Mouse (Mus musculus) C2C12 (cell line): ENCODE results near the gene Mrps14. TPM values are rescaled to one million over a fixed set of nuclear protein-coding genes. Genes with fewer than 3 reads are reported as not detected.

ENCODE experiments used
- H3K27me3 ChIP-seq: one replicate; pipeline ENCODE4 v1.6.1; 2011; ENCODE audit not compliant: control insufficient read depth, insufficient read depth, insufficient read length
- H3K36me3 ChIP-seq: one replicate; pipeline ENCODE4 v1.6.1; 2011; ENCODE audit not compliant: control insufficient read depth, insufficient read depth
- H3K4me3 ChIP-seq: one replicate; pipeline ENCODE4 v1.5.1; 2011; ENCODE audit warnings: mild to moderate bottlenecking, control low read depth; ENCODE audit not compliant: poor library complexity, insufficient read depth, severe bottlenecking
- H3K79me2 ChIP-seq: one replicate; pipeline ENCODE4 v1.6.1; 2011; ENCODE audit not compliant: control insufficient read depth, insufficient read depth
- H3K79me3 ChIP-seq: one replicate; pipeline ENCODE4 v1.6.1; 2011; ENCODE audit warnings: low read depth, control low read depth
- H3ac ChIP-seq: one replicate; pipeline ENCODE3; 2011; ENCODE audit warnings: low read depth; ENCODE audit not compliant: control insufficient read depth, insufficient read length
- CEBPB ChIP-seq: IDR thresholded peaks from one replicate; pipeline ENCODE4 v1.6.1; 2011; ENCODE audit warnings: low read depth, mild to moderate bottlenecking, control low read depth, moderate library complexity
- CTCF ChIP-seq: IDR thresholded peaks from one replicate; pipeline ENCODE4 v1.5.1; 2011; ENCODE audit not compliant: control insufficient read depth, insufficient read depth, insufficient read length
- FOSL1 ChIP-seq: IDR thresholded peaks from one replicate; pipeline ENCODE4 v1.8.0; 2011; ENCODE audit warnings: mild to moderate bottlenecking, low read length; ENCODE audit not compliant: poor library complexity, insufficient read depth, severe bottlenecking
- MAX ChIP-seq: IDR thresholded peaks from one replicate; pipeline ENCODE4 v1.6.1; 2011; ENCODE audit warnings: mild to moderate bottlenecking, control low read depth
- MYOD1 ChIP-seq: IDR thresholded peaks from one replicate; pipeline ENCODE4 v1.6.1; 2011; ENCODE audit warnings: low read depth; ENCODE audit not compliant: control insufficient read depth, insufficient read length
- MYOG ChIP-seq: IDR thresholded peaks from one replicate; pipeline ENCODE4 v1.6.1; 2011; ENCODE audit not compliant: control insufficient read depth, insufficient read length; ENCODE audit errors: extremely low read depth
- USF1 ChIP-seq: IDR thresholded peaks from one replicate; pipeline ENCODE4 v1.6.1; 2011; ENCODE audit warnings: low read depth, mild to moderate bottlenecking, control low read depth, moderate library complexity
- polyA plus RNA-seq: library from polyadenylated mRNA; unstranded; fragments of >200 nt; fragmentation: generic; extraction: Trizol; gene quantifications from one replicate; pipeline ENCODE4 v1.2.1, GENCODE M21; 2012; ENCODE audit warnings: missing spikeins

Mrps14 gene
- polyA plus RNA-seq, 1 experiment: 63.5 TPM

- Histone ChIP-seq H3K79me3 (no peaks in the 10 kb centered on the region), H3K36me3 (no peaks in the 10 kb centered on the region), H3ac (no peak overlapping the region), H3K27me3 (peaks cover 11% of the 10 kb centered on the region), H3K79me2 (no peaks in the 10 kb centered on the region), H3K4me3 (no peak overlapping the region)
- no peak for TF ChIP-seq MYOD1
- no peak for TF ChIP-seq USF1
- no peak for TF ChIP-seq MYOG
- TF ChIP-seq MAX: no peak
- TF ChIP-seq CTCF: no peak
- TF ChIP-seq FOSL1: no peak
- TF ChIP-seq CEBPB: no peak
These were observed 36.8 kb upstream of the Mrps14 start for GRCm38 (mm10) chr1:160158190-160158589.

- Histone ChIP-seq H3ac (no peak overlapping the region), H3K27me3 (peaks cover 9% of the 10 kb centered on the region), H3K4me3 (no peak overlapping the region), H3K36me3 (no peaks in the 10 kb centered on the region), H3K79me3 (no peaks in the 10 kb centered on the region), H3K79me2 (no peaks in the 10 kb centered on the region)
- TF ChIP-seq CEBPB (no peak), MYOG (no peak), FOSL1 (no peak)
These were observed 28.4 kb upstream of the Mrps14 start for GRCm38 (mm10) chr1:160166600-160166999.

- Histone ChIP-seq H3K27me3 (no peaks in the 10 kb centered on the region), H3K79me3 (no peaks in the 10 kb centered on the region), H3K79me2 (no peaks in the 10 kb centered on the region), H3K36me3 (no peaks in the 10 kb centered on the region), H3ac (no peak overlapping the region), H3K4me3 (no peak overlapping the region)
- TF ChIP-seq CEBPB (no peak), CTCF (no peak), MYOD1 (no peak), MAX (no peak), FOSL1 (no peak)
These were observed 18.1 kb upstream of the Mrps14 start for GRCm38 (mm10) chr1:160176903-160177302.

GRCm38 (mm10) chr1:160181216-160181615 lies 13.8 kb upstream of the Mrps14 start:
- no peaks in the 10 kb centered on the region for H3K79me3 ChIP-seq
- no peaks in the 10 kb centered on the region for H3K36me3 ChIP-seq
- no peak overlapping the region for H3ac ChIP-seq
- H3K27me3 ChIP-seq: no peaks in the 10 kb centered on the region
- H3K79me2 ChIP-seq: no peaks in the 10 kb centered on the region
- H3K4me3 ChIP-seq: no peak overlapping the region
- TF ChIP-seq MYOD1 (no peak), MYOG (no peak), FOSL1 (no peak)

- TF ChIP-seq CEBPB (no peak), FOSL1 (no peak), MYOD1 (no peak), CTCF (peak; percentile 4), MAX (no peak), USF1 (no peak), MYOG (no peak)
- H3K4me3 ChIP-seq: no peak overlapping the region
These were observed 10.5 kb upstream of the Mrps14 start for GRCm38 (mm10) chr1:160184506-160184905.

GRCm38 (mm10) chr1:160195337-160195663 lies 285 bp downstream of the Mrps14 start:
- Histone ChIP-seq H3K79me3 (peaks cover 19% of the 10 kb centered on the region), H3ac (peak overlapping the region; percentile 93), H3K36me3 (peaks cover 35% of the 10 kb centered on the region), H3K27me3 (no peaks in the 10 kb centered on the region), H3K79me2 (peaks cover 21% of the 10 kb centered on the region), H3K4me3 (peak overlapping the region; percentile 97)
- TF ChIP-seq CEBPB (no peak), MYOD1 (no peak), USF1 (no peak)

More at GRCm38 (mm10) chr1:160184506-160184905, 10.5 kb upstream of the Mrps14 start:
- no peaks in the 10 kb centered on the region for H3K27me3 ChIP-seq
- H3K79me2 ChIP-seq: no peaks in the 10 kb centered on the region
- no peaks in the 10 kb centered on the region for H3K79me3 ChIP-seq
- no peak overlapping the region for H3ac ChIP-seq
- no peaks in the 10 kb centered on the region for H3K36me3 ChIP-seq
